Mouse (Mus musculus): ENCODE data around the gene Cd80.

- TF ChIP-seq CTCF (IDR thresholded peaks at IDR 0.05; ENCODE audit: extremely low read depth, insufficient read depth, insufficient read length, insufficient replicate concordance) (no peak), POLR2A (IDR thresholded peaks at IDR 0.05; ENCODE audit: low read depth, low read length) (no peak)
Observed at GRCm38 (mm10) chr16:38407584-38407983, 47.8 kb upstream of the Cd80 start.

All from spleen, adult 2 months (tissue).